Mouse (Mus musculus): Measurements from ENCODE around the gene Mylip. TPM values are rescaled to one million over a fixed set of nuclear protein-coding genes. Genes with fewer than 3 reads are reported as not detected.

The Mylip gene
- 10.0 and 17.1 TPM in 2 replicates for polyA plus RNA-seq (2016; fragmentation: Nextera tagmentation; extraction: Ambion mirVana)

DNA sequence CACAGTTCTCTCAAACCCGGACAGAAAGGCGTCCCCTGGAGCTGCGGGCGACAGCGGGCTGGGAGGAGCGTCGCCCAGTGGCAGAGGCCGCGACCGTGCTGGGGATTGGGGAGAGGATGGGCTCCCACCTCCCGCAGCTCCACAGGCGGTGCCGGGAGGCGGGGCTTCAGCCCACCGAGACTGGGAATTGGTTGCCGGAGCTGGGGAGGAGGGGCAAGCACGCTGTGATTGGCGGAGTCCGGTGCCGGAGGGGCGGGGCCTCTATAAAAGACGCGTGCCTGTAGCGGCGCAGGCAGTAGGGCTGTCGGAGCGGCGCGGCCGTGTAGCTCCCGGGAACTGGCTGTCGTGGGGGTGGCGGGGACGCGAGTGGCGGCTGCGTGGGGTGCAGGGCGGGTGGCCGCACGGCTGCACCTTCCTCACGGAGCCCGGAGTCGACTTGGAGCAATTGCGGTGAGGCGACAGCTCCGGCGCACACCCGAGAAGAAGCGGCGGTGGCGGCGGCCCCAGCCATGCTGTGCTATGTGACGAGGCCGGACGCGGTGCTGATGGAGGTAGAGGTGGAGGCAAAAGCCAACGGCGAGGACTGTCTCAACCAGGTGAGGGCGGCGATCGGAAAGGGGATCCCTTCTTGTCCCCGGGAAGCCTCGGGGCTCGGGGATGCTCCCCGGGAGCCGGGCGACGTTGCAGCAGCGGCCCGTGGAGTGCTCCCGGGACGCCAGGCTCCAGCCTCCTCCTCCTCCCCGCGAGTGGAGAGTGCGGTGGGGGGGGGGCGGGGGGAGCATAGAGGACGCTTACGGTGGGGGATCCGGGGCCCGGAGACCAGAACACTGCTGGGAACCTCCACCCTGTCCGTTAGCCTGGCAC is at the start of gene Mylip:
Gene Mylip, plus strand, starts transcription at position 295 of the 864 bp plus-strand sequence.
- Histone ChIP-seq H3K4me1 (peaks cover 56% of the 10 kb centered on the region), H3K9me3 (replicated peaks) (no peaks in the 10 kb centered on the region), H3K27me3 (ENCODE audit: low read depth, poor library complexity, severe bottlenecking) (0 out of 2 replicates have a peak, but pooled peaks cover 6% of the 10 kb centered on the region), H3K36me3 (peaks cover 12% of the 10 kb centered on the region), H3K4me3 (peak within 1 kb of the TSS; percentile 87), H3K27ac (peak within 1 kb of the TSS; percentile 92)
- DNase-seq (ENCODE audit: low spot score), result peak; percentile 98
- WGBS, result under 1% methylated on average over 77 of the region's 81 CpGs

GRCm38 (mm10) chr13:45341991-45342390 is 47.6 kb upstream of the Mylip start:
- Histone ChIP-seq H3K27me3 (ENCODE audit: low read depth, poor library complexity, severe bottlenecking) (no peaks in the 10 kb centered on the region), H3K9me3 (replicated peaks) (no peaks in the 10 kb centered on the region), H3K36me3 (no peaks in the 10 kb centered on the region), H3K27ac (no peak overlapping the region), H3K4me3 (no peak overlapping the region), H3K4me1 (peaks cover 20% of the 10 kb centered on the region)
- no peak for DNase-seq (ENCODE audit: low spot score)

DNA sequence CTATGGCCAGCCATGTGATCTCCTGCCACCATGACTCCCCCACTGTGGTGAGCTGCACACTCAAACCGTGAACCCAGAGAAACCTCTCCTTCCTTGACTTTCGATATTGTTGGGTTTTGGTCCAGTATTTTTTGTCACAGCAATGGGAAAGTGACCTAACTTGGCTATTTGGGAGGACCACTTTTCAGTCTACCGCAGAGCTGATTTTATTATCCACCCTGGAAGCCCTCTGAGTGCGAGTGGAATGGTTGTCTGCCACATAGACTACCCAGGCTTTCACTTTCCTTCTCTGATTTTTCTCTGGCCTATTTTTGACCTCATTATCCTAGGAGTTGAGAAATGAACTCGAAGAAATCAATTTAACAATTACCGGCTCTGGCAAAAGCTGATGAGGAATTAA is 46.0 kb upstream of the Mylip start:
- H3K27ac ChIP-seq, result no peak overlapping the region
- no peak overlapping the region for H3K4me3 ChIP-seq
- H3K27me3 ChIP-seq (ENCODE audit: low read depth, poor library complexity, severe bottlenecking), result no peaks in the 10 kb centered on the region
- no peak for DNase-seq (ENCODE audit: low spot score)
- WGBS, result 87% methylated on average over 6 of the region's 6 CpGs
- no peaks in the 10 kb centered on the region for H3K9me3 ChIP-seq (replicated peaks)
- no peaks in the 10 kb centered on the region for H3K36me3 ChIP-seq
- H3K4me1 ChIP-seq, result peaks cover 20% of the 10 kb centered on the region

DNA sequence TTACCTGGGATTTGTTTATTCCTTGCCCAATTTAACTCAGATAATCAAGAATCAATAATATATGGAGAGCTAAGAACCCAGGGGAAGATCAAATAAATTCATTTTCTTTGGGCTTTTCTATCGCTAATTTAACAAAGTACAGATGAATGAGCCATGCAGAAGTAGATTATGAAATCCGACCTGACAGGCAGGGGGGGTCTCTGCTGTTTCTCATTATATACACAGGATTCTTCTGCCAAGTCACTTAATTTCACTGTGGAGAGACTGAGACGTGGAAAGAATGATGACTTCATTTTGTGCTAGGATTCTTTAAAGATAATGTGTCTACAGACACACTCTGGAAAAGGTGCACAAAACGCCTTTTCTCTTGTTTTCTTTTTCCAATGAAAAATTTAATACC is 45.6 kb upstream of the Mylip start:
- H3K9me3 ChIP-seq (replicated peaks), result no peaks in the 10 kb centered on the region
- H3K27ac ChIP-seq, result no peak overlapping the region
- H3K36me3 ChIP-seq, result no peaks in the 10 kb centered on the region
- 54% methylated on average over 4 of the region's 4 CpGs for WGBS
- H3K4me3 ChIP-seq, result no peak overlapping the region
- H3K27me3 ChIP-seq (ENCODE audit: low read depth, poor library complexity, severe bottlenecking), result no peaks in the 10 kb centered on the region
- DNase-seq (ENCODE audit: low spot score), result no peak
- peaks cover 20% of the 10 kb centered on the region for H3K4me1 ChIP-seq

GRCm38 (mm10) chr13:45345471-45346159 is 43.9 kb upstream of the Mylip start:
- no peaks in the 10 kb centered on the region for H3K27me3 ChIP-seq (ENCODE audit: low read depth, poor library complexity, severe bottlenecking)
- H3K36me3 ChIP-seq, result no peaks in the 10 kb centered on the region
- H3K4me1 ChIP-seq, result peaks cover 20% of the 10 kb centered on the region
- 26% methylated on average over 14 of the region's 14 CpGs for WGBS
- H3K4me3 ChIP-seq, result no peak overlapping the region; the same call in 1 of the 2 replicates
- no peaks in the 10 kb centered on the region for H3K9me3 ChIP-seq (replicated peaks)
- H3K27ac ChIP-seq, result peak overlapping the region; percentile 56; the same call in 1 of the 2 replicates
- DNase-seq (ENCODE audit: low spot score), result peak; percentile 34

- no peak overlapping the region for H3K27ac ChIP-seq
- no peaks in the 10 kb centered on the region for H3K9me3 ChIP-seq (replicated peaks)
- DNase-seq (ENCODE audit: low spot score), result no peak
- no peaks in the 10 kb centered on the region for H3K4me1 ChIP-seq
- H3K4me3 ChIP-seq, result no peak overlapping the region
- WGBS, result 83% methylated on average over 5 of the region's 5 CpGs
- no peaks in the 10 kb centered on the region for H3K36me3 ChIP-seq
- no peaks in the 10 kb centered on the region for H3K27me3 ChIP-seq (ENCODE audit: low read depth, poor library complexity, severe bottlenecking)
Observed at GRCm38 (mm10) chr13:45351483-45351882, 38.1 kb upstream of the Mylip start.

DNA sequence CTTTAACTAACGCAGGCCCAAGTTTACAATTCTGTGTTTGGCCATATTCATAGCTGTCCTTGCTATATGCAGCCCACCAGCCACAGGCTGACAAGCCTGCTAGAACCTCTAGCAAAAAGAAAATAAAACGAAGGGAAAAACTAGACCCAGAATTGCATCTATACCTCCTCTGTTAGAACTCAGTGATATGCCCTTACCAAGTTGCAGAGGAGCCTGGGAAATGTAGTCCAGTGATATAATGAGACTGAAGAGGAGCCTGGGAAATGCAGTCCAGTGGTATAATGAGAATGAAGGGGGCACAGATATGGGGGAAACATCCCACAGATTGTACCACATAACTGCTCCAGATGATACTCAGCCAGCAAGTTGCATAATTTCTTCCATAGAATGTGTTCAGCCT is 34.7 kb upstream of the Mylip start:
- no peak overlapping the region for H3K27ac ChIP-seq
- DNase-seq (ENCODE audit: low spot score), result no peak
- 85% methylated on average over 2 of the region's 2 CpGs for WGBS

GRCm38 (mm10) chr13:45358208-45358607 is 31.3 kb upstream of the Mylip start:
- DNase-seq (ENCODE audit: low spot score), result no peak
- H3K27ac ChIP-seq, result no peak overlapping the region
- H3K4me1 ChIP-seq, result no peaks in the 10 kb centered on the region
- WGBS, result 88% methylated on average over 5 of the region's 5 CpGs
- no peaks in the 10 kb centered on the region for H3K9me3 ChIP-seq (replicated peaks)
- H3K36me3 ChIP-seq, result no peaks in the 10 kb centered on the region
- H3K4me3 ChIP-seq, result no peak overlapping the region
- no peaks in the 10 kb centered on the region for H3K27me3 ChIP-seq (ENCODE audit: low read depth, poor library complexity, severe bottlenecking)

More for the DNA sequence above, 34.7 kb upstream of the Mylip start:
- Histone ChIP-seq H3K4me1 (no peaks in the 10 kb centered on the region), H3K4me3 (no peak overlapping the region), H3K27me3 (ENCODE audit: low read depth, poor library complexity, severe bottlenecking) (no peaks in the 10 kb centered on the region), H3K36me3 (no peaks in the 10 kb centered on the region), H3K9me3 (replicated peaks) (no peaks in the 10 kb centered on the region)

- Histone ChIP-seq H3K4me3 (no peak overlapping the region), H3K9me3 (replicated peaks) (no peaks in the 10 kb centered on the region), H3K36me3 (no peaks in the 10 kb centered on the region), H3K4me1 (no peaks in the 10 kb centered on the region), H3K27me3 (ENCODE audit: low read depth, poor library complexity, severe bottlenecking) (no peaks in the 10 kb centered on the region), H3K27ac (no peak overlapping the region)
- 92% methylated on average over 13 of the region's 13 CpGs for WGBS
- DNase-seq (ENCODE audit: low spot score), result peak; percentile 15
Observed at GRCm38 (mm10) chr13:45358676-45359323, 30.7 kb upstream of the Mylip start.

- Histone ChIP-seq H3K36me3 (no peaks in the 10 kb centered on the region), H3K4me3 (no peak overlapping the region), H3K27me3 (ENCODE audit: low read depth, poor library complexity, severe bottlenecking) (no peaks in the 10 kb centered on the region), H3K4me1 (0 out of 2 replicates have a peak, but pooled peaks cover 4% of the 10 kb centered on the region), H3K9me3 (replicated peaks) (no peaks in the 10 kb centered on the region), H3K27ac (no peak overlapping the region)
- peak; percentile 24 for DNase-seq (ENCODE audit: low spot score)
- WGBS, result 86% methylated on average over 10 of the region's 10 CpGs
Observed at GRCm38 (mm10) chr13:45365788-45366187, 23.8 kb upstream of the Mylip start.

DNA sequence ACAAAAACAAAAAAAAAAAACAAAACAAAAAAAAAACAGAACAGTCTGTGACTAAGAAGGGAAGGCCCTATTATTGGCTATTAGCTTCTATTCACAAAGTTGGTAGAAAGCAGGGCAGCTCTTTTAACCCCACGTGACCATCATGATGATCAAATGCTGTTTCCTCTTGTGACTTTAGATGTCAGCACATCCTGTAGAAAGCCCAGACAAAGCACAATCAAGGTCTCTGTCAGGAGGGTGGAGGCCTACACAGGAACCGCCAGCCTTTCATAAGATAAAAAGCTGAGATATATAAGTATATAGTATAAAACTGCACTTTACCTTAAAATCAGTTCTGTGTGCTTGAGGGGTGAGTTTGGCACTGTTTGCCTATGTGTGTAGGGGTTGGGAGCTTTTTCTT is 17.9 kb upstream of the Mylip start:
- 71% methylated on average over 2 of the region's 2 CpGs for WGBS
- Histone ChIP-seq H3K4me3 (no peak overlapping the region), H3K4me1 (0 out of 2 replicates have a peak, but pooled peaks cover 9% of the 10 kb centered on the region), H3K36me3 (no peaks in the 10 kb centered on the region), H3K9me3 (replicated peaks) (no peaks in the 10 kb centered on the region), H3K27ac (no peak overlapping the region), H3K27me3 (ENCODE audit: low read depth, poor library complexity, severe bottlenecking) (no peaks in the 10 kb centered on the region)
- no peak for DNase-seq (ENCODE audit: low spot score)

- H3K9me3 ChIP-seq (replicated peaks), result no peaks in the 10 kb centered on the region
- WGBS, result 93% methylated on average over 2 of the region's 2 CpGs
- H3K27ac ChIP-seq, result no peak overlapping the region
- no peaks in the 10 kb centered on the region for H3K27me3 ChIP-seq (ENCODE audit: low read depth, poor library complexity, severe bottlenecking)
- no peaks in the 10 kb centered on the region for H3K36me3 ChIP-seq
- 0 out of 2 replicates have a peak, but pooled peaks cover 9% of the 10 kb centered on the region for H3K4me1 ChIP-seq
- H3K4me3 ChIP-seq, result no peak overlapping the region
- DNase-seq (ENCODE audit: low spot score), result peak; percentile 10
Observed at GRCm38 (mm10) chr13:45372456-45372855, 17.1 kb upstream of the Mylip start.

Measured in limb, embryonic 10.5 days (tissue).